Mouse (Mus musculus): ENCODE results near the gene Cdc42bpa. TPM values are rescaled to one million over a fixed set of nuclear protein-coding genes. Genes with fewer than 3 reads are reported as not detected.

The Cdc42bpa gene
- polyA plus RNA-seq, 1 experiment from 2014 or later = 18.5 TPM

- Histone ChIP-seq H3K27me3 (no peaks in the 10 kb centered on the region), H3K4me2 (no peak overlapping the region), H3K4me3 (replicated peaks) (no peak overlapping the region), H3K27ac (no peak overlapping the region), H3K36me3 (peaks cover 6% of the 10 kb centered on the region), H3K9me3 (replicated peaks) (no peaks in the 10 kb centered on the region), H3K4me1 (no peaks in the 10 kb centered on the region), H3K9ac (no peak overlapping the region)
- no peak for ATAC-seq (replicated peaks; ENCODE audit: low FRiP score)
- WGBS = 96% methylated on average over 1 of the region's 1 CpGs
These were observed 128.9 kb downstream of the Cdc42bpa start for GRCm38 (mm10) chr1:180089176-180089575.

- ATAC-seq (replicated peaks; ENCODE audit: low FRiP score) = no peak
- H3K4me2 ChIP-seq = no peak overlapping the region
- no peak overlapping the region for H3K9ac ChIP-seq
- H3K27ac ChIP-seq = no peak overlapping the region
- no peaks in the 10 kb centered on the region for H3K4me1 ChIP-seq
- H3K4me3 ChIP-seq (replicated peaks) = no peak overlapping the region
- WGBS = 92% methylated on average over 5 of the region's 5 CpGs
- peaks cover 36% of the 10 kb centered on the region for H3K36me3 ChIP-seq
- no peaks in the 10 kb centered on the region for H3K27me3 ChIP-seq
- H3K9me3 ChIP-seq (replicated peaks) = no peaks in the 10 kb centered on the region
These were observed 138.2 kb downstream of the Cdc42bpa start for GRCm38 (mm10) chr1:180098426-180098825.

GRCm38 (mm10) chr1:180104567-180104966 is 144.3 kb downstream of the Cdc42bpa start:
- no peak overlapping the region for H3K4me3 ChIP-seq (replicated peaks)
- no peaks in the 10 kb centered on the region for H3K4me1 ChIP-seq
- 71% methylated on average over 3 of the region's 3 CpGs for WGBS
- H3K9me3 ChIP-seq (replicated peaks) = no peaks in the 10 kb centered on the region
- H3K36me3 ChIP-seq = peaks cover 13% of the 10 kb centered on the region; the same call in 1 of the 2 replicates
- H3K27ac ChIP-seq = no peak overlapping the region
- H3K9ac ChIP-seq = no peak overlapping the region
- no peaks in the 10 kb centered on the region for H3K27me3 ChIP-seq
- no peak for ATAC-seq (replicated peaks; ENCODE audit: low FRiP score)
- no peak overlapping the region for H3K4me2 ChIP-seq

- 82% methylated on average over 5 of the region's 5 CpGs for WGBS
- Histone ChIP-seq H3K4me3 (replicated peaks) (no peak overlapping the region), H3K36me3 (peaks cover 29% of the 10 kb centered on the region), H3K4me1 (no peaks in the 10 kb centered on the region), H3K9me3 (replicated peaks) (no peaks in the 10 kb centered on the region), H3K27me3 (no peaks in the 10 kb centered on the region), H3K9ac (no peak overlapping the region), H3K27ac (no peak overlapping the region), H3K4me2 (no peak overlapping the region)
- ATAC-seq (replicated peaks; ENCODE audit: low FRiP score) = no peak
These were observed 148.8 kb downstream of the Cdc42bpa start for GRCm38 (mm10) chr1:180109050-180109449.

- no peak for ATAC-seq (replicated peaks; ENCODE audit: low FRiP score)
- Histone ChIP-seq H3K4me2 (no peak overlapping the region), H3K9me3 (replicated peaks) (no peaks in the 10 kb centered on the region), H3K27me3 (no peaks in the 10 kb centered on the region), H3K4me1 (no peaks in the 10 kb centered on the region), H3K36me3 (peaks cover 34% of the 10 kb centered on the region), H3K27ac (no peak overlapping the region), H3K4me3 (replicated peaks) (no peak overlapping the region), H3K9ac (no peak overlapping the region)
- 87% methylated on average over 1 of the region's 1 CpGs for WGBS
These were observed 156.3 kb downstream of the Cdc42bpa start for GRCm38 (mm10) chr1:180116525-180116924.

- ATAC-seq (replicated peaks; ENCODE audit: low FRiP score) = no peak
These were observed 158.0 kb downstream of the Cdc42bpa start for GRCm38 (mm10) chr1:180118233-180118632.

GRCm38 (mm10) chr1:180128077-180128792 is 168.0 kb downstream of the Cdc42bpa start:
- H3K9me3 ChIP-seq (replicated peaks) = no peaks in the 10 kb centered on the region
- H3K27me3 ChIP-seq = no peaks in the 10 kb centered on the region
- H3K9ac ChIP-seq = no peak overlapping the region
- no peak overlapping the region for H3K27ac ChIP-seq
- no peak overlapping the region for H3K4me2 ChIP-seq
- WGBS = 85% methylated on average over 5 of the region's 5 CpGs
- H3K4me3 ChIP-seq (replicated peaks) = no peak overlapping the region
- 0 out of 2 replicates have a peak, but pooled peaks cover 7% of the 10 kb centered on the region for H3K36me3 ChIP-seq
- H3K4me1 ChIP-seq = no peaks in the 10 kb centered on the region
- ATAC-seq (replicated peaks; ENCODE audit: low FRiP score) = no peak

More at GRCm38 (mm10) chr1:180118233-180118632, 158.0 kb downstream of the Cdc42bpa start:
- Histone ChIP-seq H3K9me3 (replicated peaks) (no peaks in the 10 kb centered on the region), H3K4me1 (no peaks in the 10 kb centered on the region), H3K4me2 (no peak overlapping the region), H3K9ac (no peak overlapping the region), H3K36me3 (peaks cover 26% of the 10 kb centered on the region), H3K4me3 (replicated peaks) (no peak overlapping the region), H3K27me3 (no peaks in the 10 kb centered on the region), H3K27ac (no peak overlapping the region)
- WGBS = 75% methylated on average over 8 of the region's 8 CpGs

GRCm38 (mm10) chr1:180131402-180131801 is 171.1 kb downstream of the Cdc42bpa start:
- H3K4me2 ChIP-seq = no peak overlapping the region
- H3K4me3 ChIP-seq (replicated peaks) = no peak overlapping the region
- H3K27ac ChIP-seq = no peak overlapping the region
- peaks cover 20% of the 10 kb centered on the region for H3K36me3 ChIP-seq
- H3K4me1 ChIP-seq = no peaks in the 10 kb centered on the region
- ATAC-seq (replicated peaks; ENCODE audit: low FRiP score) = no peak
- H3K27me3 ChIP-seq = no peaks in the 10 kb centered on the region
- WGBS = 42% methylated on average over 3 of the region's 3 CpGs
- no peaks in the 10 kb centered on the region for H3K9me3 ChIP-seq (replicated peaks)
- H3K9ac ChIP-seq = no peak overlapping the region

GRCm38 (mm10) chr1:180132187-180132586 is 171.9 kb downstream of the Cdc42bpa start:
- WGBS = 92% methylated on average over 4 of the region's 4 CpGs

GRCm38 (mm10) chr1:180139158-180139557 is 178.9 kb downstream of the Cdc42bpa start:
- no peak overlapping the region for H3K27ac ChIP-seq
- no peak overlapping the region for H3K9ac ChIP-seq
- peaks cover 67% of the 10 kb centered on the region for H3K36me3 ChIP-seq
- H3K27me3 ChIP-seq = no peaks in the 10 kb centered on the region
- H3K4me3 ChIP-seq (replicated peaks) = no peak overlapping the region
- no peak for ATAC-seq (replicated peaks; ENCODE audit: low FRiP score)
- H3K4me2 ChIP-seq = no peak overlapping the region
- WGBS = 88% methylated on average over 4 of the region's 4 CpGs
- H3K4me1 ChIP-seq = no peaks in the 10 kb centered on the region
- H3K9me3 ChIP-seq (replicated peaks) = no peaks in the 10 kb centered on the region

More at GRCm38 (mm10) chr1:180132187-180132586, 171.9 kb downstream of the Cdc42bpa start:
- no peaks in the 10 kb centered on the region for H3K4me1 ChIP-seq
- no peak overlapping the region for H3K27ac ChIP-seq
- peaks cover 27% of the 10 kb centered on the region for H3K36me3 ChIP-seq
- H3K4me2 ChIP-seq = no peak overlapping the region
- ATAC-seq (replicated peaks; ENCODE audit: low FRiP score) = no peak
- no peaks in the 10 kb centered on the region for H3K9me3 ChIP-seq (replicated peaks)
- H3K27me3 ChIP-seq = no peaks in the 10 kb centered on the region
- no peak overlapping the region for H3K9ac ChIP-seq
- H3K4me3 ChIP-seq (replicated peaks) = no peak overlapping the region

- Histone ChIP-seq H3K27me3 (no peaks in the 10 kb centered on the region), H3K4me1 (no peaks in the 10 kb centered on the region), H3K9ac (no peak overlapping the region), H3K4me2 (no peak overlapping the region), H3K36me3 (peaks cover 71% of the 10 kb centered on the region), H3K4me3 (replicated peaks) (no peak overlapping the region), H3K27ac (no peak overlapping the region), H3K9me3 (replicated peaks) (no peaks in the 10 kb centered on the region)
- no peak for ATAC-seq (replicated peaks; ENCODE audit: low FRiP score)
- WGBS = 95% methylated on average over 2 of the region's 2 CpGs
These were observed 180.7 kb downstream of the Cdc42bpa start for GRCm38 (mm10) chr1:180140970-180141369.

- Histone ChIP-seq H3K36me3 (peaks cover 61% of the 10 kb centered on the region), H3K4me1 (no peaks in the 10 kb centered on the region), H3K27me3 (no peaks in the 10 kb centered on the region), H3K27ac (peak overlapping the region; percentile 1; the same call in 1 of the 2 replicates), H3K9ac (no peak overlapping the region), H3K4me3 (replicated peaks) (no peak overlapping the region), H3K4me2 (no peak overlapping the region), H3K9me3 (replicated peaks) (no peaks in the 10 kb centered on the region)
- WGBS = 78% methylated on average over 4 of the region's 4 CpGs
- no peak for ATAC-seq (replicated peaks; ENCODE audit: low FRiP score)
These were observed 187.8 kb downstream of the Cdc42bpa start for GRCm38 (mm10) chr1:180148036-180148435.

Measured in kidney, embryonic 15.5 days (tissue).